Mouse (Mus musculus) heart, postnatal 0 days (tissue): Measurements from ENCODE around the gene Ston2. TPM values are rescaled to one million over a fixed set of nuclear protein-coding genes. Genes with fewer than 3 reads are reported as not detected.

Source experiments
- ATAC-seq: fragments of 200-750 bp; cut with Nextera tagmentation; 2 replicates; pipeline ENCODE4 v1.8.0; 2017; ENCODE audit warnings: low read depth, moderate number of reproducible peaks, moderate library complexity; ENCODE audit not compliant: insufficient read depth
- DNase-seq: peaks from one replicate; pipeline ENCODE4 v3.0.0-alpha.2; 2016; ENCODE audit warnings: low spot score
- H3K27ac ChIP-seq: fragments of 300-500 bp; sonication (generic); 2 replicates; pipeline ENCODE4 v1.5.1; 2014; ENCODE audit warnings: low read depth, mild to moderate bottlenecking
- H3K27me3 ChIP-seq: fragments of 300-500 bp; sonication (generic); 2 replicates; pipeline ENCODE4 v1.6.1; 2014; ENCODE audit warnings: low read length, mixed read lengths; ENCODE audit not compliant: control insufficient read depth, insufficient read depth
- H3K36me3 ChIP-seq: fragments of 300-500 bp; sonication (generic); replicated peaks from 2 replicates; pipeline ENCODE4 v1.6.1; 2014; ENCODE audit warnings: low read length, mixed read lengths; ENCODE audit not compliant: control insufficient read depth, insufficient read depth
- H3K4me1 ChIP-seq: fragments of 300-500 bp; sonication (generic); 2 replicates; pipeline ENCODE4 v1.6.1; 2014; ENCODE audit warnings: antibody characterized with exemption; ENCODE audit not compliant: control insufficient read depth, insufficient read depth
- H3K4me2 ChIP-seq: fragments of 300-500 bp; sonication (generic); 2 replicates; pipeline ENCODE4 v1.6.1; 2014; ENCODE audit warnings: low read depth, mild to moderate bottlenecking, low read length, moderate library complexity
- H3K4me3 ChIP-seq: fragments of 300-500 bp; sonication (generic); 2 replicates; pipeline ENCODE4 v1.5.1; 2014; ENCODE audit warnings: low read depth, low read length
- H3K9ac ChIP-seq: fragments of 300-500 bp; sonication (generic); replicated peaks from 2 replicates; pipeline ENCODE4 v1.6.1; 2014; ENCODE audit warnings: low read depth, low read length, mixed read lengths
- H3K9me3 ChIP-seq: fragments of 300-500 bp; sonication (generic); replicated peaks from 2 replicates; pipeline ENCODE4 v1.6.1; 2016; ENCODE audit warnings: low read length; ENCODE audit not compliant: control insufficient read depth
- CTCF ChIP-seq: IDR thresholded peaks from 2 replicates; pipeline ENCODE4 v1.5.1; 2016; ENCODE audit warnings: antibody characterized with exemption, control low read depth, low read depth
- EP300 ChIP-seq: IDR thresholded peaks from 2 replicates; pipeline ENCODE4 v1.6.1; 2016; ENCODE audit warnings: antibody characterized with exemption, low read depth
- WGBS: fragments of 180-500 bp; shearing (Covaris S2); extraction: QIAGEN DNeasy Blood & Tissue Kit; methylation state at CpG from one replicate; pipeline ENCODE4 v1.1.7; 2014; 5-methylcytosine and 5-hydroxymethylcytosine counted together
- polyA plus RNA-seq: library from polyadenylated mRNA; unstranded; fragments of >200 nt; fragmentation: Nextera tagmentation; extraction: Ambion mirVana; gene quantifications from 2 replicates; pipeline ENCODE4 v1.2.1, GENCODE M21; 2015
- total RNA-seq: library from RNA; depleted of rRNA; stranded (reverse); fragments of >200 nt; gene quantifications from 2 replicates; pipeline ENCODE4 v1.2.3, GENCODE M21; 2014; ENCODE audit warnings: low replicate concordance

The Ston2 gene
- total and polyA plus RNA-seq, 2 experiments from 2014 or later: 0.57 to 0.95 TPM

DNA sequence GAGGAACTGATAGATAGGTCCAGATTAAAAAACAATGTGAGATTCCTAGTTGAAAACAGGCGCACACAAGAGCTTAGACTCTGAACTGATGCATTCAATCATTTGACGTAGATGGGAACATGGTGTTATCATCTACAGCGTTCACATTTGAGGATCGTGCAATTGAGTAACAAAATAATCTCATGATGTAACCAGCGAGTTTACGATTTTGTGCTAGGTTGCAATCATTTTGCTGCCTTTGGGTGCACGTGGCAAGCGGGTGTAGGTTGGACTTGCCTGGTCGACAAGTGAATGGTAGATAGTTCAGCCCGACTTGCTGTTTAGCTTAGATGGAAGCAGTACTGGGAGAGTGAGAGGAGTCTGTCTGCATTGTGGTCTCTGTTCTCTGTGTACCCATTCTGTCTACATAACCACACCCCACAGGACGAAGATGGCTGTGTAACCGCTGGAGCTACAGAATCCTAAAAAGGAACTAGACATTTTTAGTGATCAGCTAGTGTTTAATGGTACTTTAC, 11.7 kb upstream of the Ston2 start:
- H3K36me3 ChIP-seq: no peaks in the 10 kb centered on the region
- no peak for ATAC-seq
- H3K4me1 ChIP-seq: no peaks in the 10 kb centered on the region
- H3K4me2 ChIP-seq: no peak overlapping the region
- no peaks in the 10 kb centered on the region for H3K27me3 ChIP-seq
- no peak overlapping the region for H3K27ac ChIP-seq
- 60% methylated on average over 12 of the region's 12 CpGs for WGBS
- H3K9ac ChIP-seq: no peak overlapping the region
- H3K4me3 ChIP-seq: no peak overlapping the region
- TF ChIP-seq CTCF (no peak), EP300 (no peak)
- no peaks in the 10 kb centered on the region for H3K9me3 ChIP-seq
- DNase-seq: no peak

DNA sequence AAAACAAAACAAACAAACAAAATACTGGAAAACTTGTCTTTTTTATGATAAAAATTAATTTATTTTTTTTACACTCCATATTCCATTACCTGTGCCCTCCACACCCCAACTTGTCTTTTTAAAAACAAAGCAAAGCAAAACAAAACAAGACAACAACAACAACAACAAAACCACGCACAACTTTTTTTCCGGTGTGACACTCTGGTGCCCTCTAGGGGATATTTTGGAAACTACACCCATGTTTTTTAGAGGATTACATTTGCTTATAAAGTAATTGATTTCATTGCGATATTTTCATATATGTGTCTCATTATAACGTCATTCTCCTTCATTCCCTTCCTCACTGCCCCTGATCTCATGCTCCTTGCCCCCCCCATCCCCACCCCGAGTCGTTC, 11.2 kb upstream of the Ston2 start:
- TF ChIP-seq EP300 (no peak), CTCF (peak; percentile 77)
- H3K27me3 ChIP-seq: no peaks in the 10 kb centered on the region
- no peaks in the 10 kb centered on the region for H3K9me3 ChIP-seq
- no peaks in the 10 kb centered on the region for H3K4me1 ChIP-seq
- 16% methylated on average over 6 of the region's 6 CpGs for WGBS
- no peak overlapping the region for H3K4me2 ChIP-seq
- no peak overlapping the region for H3K9ac ChIP-seq
- no peak for DNase-seq
- H3K27ac ChIP-seq: no peak overlapping the region
- H3K36me3 ChIP-seq: no peaks in the 10 kb centered on the region
- ATAC-seq: no peak
- H3K4me3 ChIP-seq: no peak overlapping the region

DNA sequence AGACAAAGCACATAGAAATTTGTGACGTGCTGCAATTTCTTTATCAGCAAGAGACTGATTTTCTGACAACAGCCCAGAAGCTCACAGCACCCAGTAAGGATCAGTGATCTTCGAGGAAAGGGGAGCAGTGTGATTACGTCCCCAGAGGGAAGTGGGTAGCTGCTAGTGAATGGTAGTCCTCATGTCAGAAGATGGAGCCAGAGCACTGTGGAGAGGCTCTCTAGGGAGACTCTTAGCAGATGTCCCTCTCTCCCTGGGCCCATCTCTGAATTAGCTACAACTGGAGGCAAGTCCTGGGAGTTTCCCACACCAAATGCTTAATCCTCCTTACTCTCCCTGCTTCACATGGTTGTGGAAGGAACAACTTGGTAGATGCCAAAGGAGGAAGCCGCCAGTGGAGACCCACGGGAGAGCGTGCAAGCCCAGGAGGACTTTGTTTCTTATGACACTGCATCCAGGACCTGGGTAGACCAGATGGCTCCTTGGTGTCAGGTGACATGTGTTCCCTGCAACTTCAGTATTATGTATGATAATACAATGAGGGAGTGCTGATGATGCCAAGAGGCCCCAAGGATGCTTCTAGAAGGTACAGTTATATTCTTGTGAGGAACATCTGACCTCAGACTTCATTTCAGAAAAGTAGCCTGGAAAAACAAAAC, 10.7 kb upstream of the Ston2 start:
- H3K27me3 ChIP-seq: no peaks in the 10 kb centered on the region
- H3K36me3 ChIP-seq: no peaks in the 10 kb centered on the region
- no peaks in the 10 kb centered on the region for H3K9me3 ChIP-seq
- DNase-seq (no peak), ATAC-seq (no peak)
- no peak overlapping the region for H3K9ac ChIP-seq
- no peak overlapping the region for H3K4me2 ChIP-seq
- H3K27ac ChIP-seq: no peak overlapping the region
- no peak overlapping the region for H3K4me3 ChIP-seq
- no peaks in the 10 kb centered on the region for H3K4me1 ChIP-seq
- no peak for TF ChIP-seq EP300
- 61% methylated on average over 6 of the region's 6 CpGs for WGBS

DNA sequence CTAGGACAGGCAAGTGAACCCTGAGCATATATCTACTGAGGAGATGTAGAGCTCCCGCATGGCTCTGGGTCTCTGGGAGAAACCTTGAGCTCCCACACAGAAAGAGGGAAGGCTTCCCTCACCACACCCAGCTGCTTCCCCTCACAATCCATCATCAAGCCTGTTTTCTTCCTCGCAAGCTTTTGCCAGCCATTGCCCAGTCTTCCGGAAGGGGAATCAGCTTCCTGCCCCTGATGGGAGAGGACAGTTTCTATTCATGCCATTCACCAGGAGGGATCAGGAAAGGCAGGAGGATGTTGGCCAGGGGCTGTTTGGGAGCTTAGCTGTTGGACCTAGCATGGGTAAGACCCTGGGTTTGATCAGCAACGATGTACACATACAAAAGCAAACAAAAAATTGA, 8.6 kb upstream of the Ston2 start:
- 73% methylated on average over 4 of the region's 4 CpGs for WGBS

GRCm38 (mm10) chr12:91793266-91793665, 5.1 kb upstream of the Ston2 start:
- H3K9me3 ChIP-seq: no peaks in the 10 kb centered on the region
- no peak overlapping the region for H3K4me3 ChIP-seq
- no peak overlapping the region for H3K27ac ChIP-seq
- ATAC-seq (no peak), DNase-seq (no peak)
- H3K4me1 ChIP-seq: peaks cover 5% of the 10 kb centered on the region; the same call in 1 of the 2 replicates
- WGBS: 75% methylated on average over 8 of the region's 8 CpGs
- H3K36me3 ChIP-seq: no peaks in the 10 kb centered on the region
- H3K9ac ChIP-seq: no peak overlapping the region
- H3K27me3 ChIP-seq: no peaks in the 10 kb centered on the region
- no peak for TF ChIP-seq CTCF
- H3K4me2 ChIP-seq: no peak overlapping the region

More for the DNA sequence above, 8.6 kb upstream of the Ston2 start:
- Histone ChIP-seq H3K4me2 (no peak overlapping the region), H3K27me3 (no peaks in the 10 kb centered on the region), H3K4me1 (peaks cover 4% of the 10 kb centered on the region; the same call in 1 of the 2 replicates), H3K4me3 (no peak overlapping the region), H3K9ac (no peak overlapping the region), H3K9me3 (no peaks in the 10 kb centered on the region), H3K27ac (no peak overlapping the region), H3K36me3 (no peaks in the 10 kb centered on the region)
- ATAC-seq (no peak), DNase-seq (no peak)
- TF ChIP-seq EP300 (no peak), CTCF (no peak)

DNA sequence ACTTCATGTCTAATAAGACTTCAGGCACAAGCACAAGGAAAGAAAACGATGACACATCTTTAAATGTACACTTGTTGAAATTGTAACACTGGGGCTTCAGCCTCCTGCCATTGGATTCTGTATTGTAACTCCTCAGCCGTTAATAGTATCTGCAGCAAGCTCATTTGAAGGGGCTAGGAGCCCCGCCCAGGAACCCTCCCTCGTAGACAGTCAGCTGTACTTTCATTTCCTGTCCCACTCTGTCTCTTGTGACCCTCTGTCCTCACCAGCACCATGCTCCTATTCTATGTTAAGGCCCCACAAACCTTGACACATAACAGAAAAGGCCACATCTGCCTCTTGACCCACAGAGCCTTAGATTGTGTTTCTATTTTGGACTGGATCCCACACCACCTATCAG, 3.6 kb upstream of the Ston2 start:
- Histone ChIP-seq H3K9me3 (no peaks in the 10 kb centered on the region), H3K4me3 (no peak overlapping the region), H3K27me3 (no peaks in the 10 kb centered on the region), H3K27ac (no peak overlapping the region), H3K36me3 (no peaks in the 10 kb centered on the region), H3K4me1 (peaks cover 5% of the 10 kb centered on the region; the same call in 1 of the 2 replicates), H3K4me2 (no peak overlapping the region), H3K9ac (no peak overlapping the region)
- ATAC-seq (no peak), DNase-seq (no peak)
- 36% methylated on average over 4 of the region's 4 CpGs for WGBS
- TF ChIP-seq CTCF (no peak), EP300 (no peak)
